Mouse (Mus musculus) liver, embryonic 13.5 days (tissue): Measurements from ENCODE around the gene Plxna3. TPM values are rescaled to one million over a fixed set of nuclear protein-coding genes. Genes with fewer than 3 reads are reported as not detected.
A peak's percentile ranks its signal among the peaks of the same experiment; 100 is the strongest.
"Not testable (repeated sequence)": the region's sequence is repeated elsewhere in the genome, so short reads cannot be mapped to it uniquely, and the experiment has no call there.

Experiments used
- ATAC-seq: fragments of 200-750 bp; cut with Nextera tagmentation; 2 replicates; pipeline ENCODE4 v1.8.0; 2017; ENCODE audit warnings: low read depth, mild to moderate bottlenecking, moderate number of reproducible peaks, moderate library complexity
- DNase-seq: peaks from one replicate; pipeline ENCODE4 v3.0.0; 2022
- H3K27ac ChIP-seq: fragments of 300-500 bp; sonication (generic); 2 replicates; pipeline ENCODE4 v1.5.1; 2015; ENCODE audit warnings: moderate library complexity, mild to moderate bottlenecking, inconsistent platforms
- H3K27me3 ChIP-seq: fragments of 300-500 bp; sonication (generic); 2 replicates; pipeline ENCODE4 v1.6.1; 2015; ENCODE audit warnings: mild to moderate bottlenecking, inconsistent platforms
- H3K36me3 ChIP-seq: fragments of 300-500 bp; sonication (generic); 2 replicates; pipeline ENCODE4 v1.6.1; 2015; ENCODE audit warnings: mild to moderate bottlenecking, inconsistent platforms
- H3K4me1 ChIP-seq: fragments of 300-500 bp; sonication (generic); replicated peaks from 2 replicates; pipeline ENCODE4 v1.6.1; 2015; ENCODE audit warnings: inconsistent platforms
- H3K4me2 ChIP-seq: fragments of 300-500 bp; sonication (generic); 2 replicates; pipeline ENCODE4 v1.6.1; 2015; ENCODE audit warnings: inconsistent platforms, mild to moderate bottlenecking, moderate library complexity
- H3K4me3 ChIP-seq: fragments of 300-500 bp; sonication (generic); replicated peaks from 2 replicates; pipeline ENCODE4 v1.5.1; 2015; ENCODE audit warnings: mild to moderate bottlenecking, inconsistent platforms
- H3K9ac ChIP-seq: fragments of 300-500 bp; sonication (generic); 2 replicates; pipeline ENCODE4 v1.6.1; 2015; ENCODE audit warnings: mild to moderate bottlenecking, inconsistent platforms
- H3K9me3 ChIP-seq: fragments of 300-500 bp; sonication (generic); replicated peaks from 2 replicates; pipeline ENCODE4 v1.6.1; 2016; ENCODE audit warnings: inconsistent platforms
- WGBS: fragments of 180-500 bp; shearing (Covaris S2); methylation state at CpG from one replicate; pipeline ENCODE4 v1.1.7; 2015; ENCODE audit not compliant: insufficient replicate concordance; 5-methylcytosine and 5-hydroxymethylcytosine counted together
- polyA plus RNA-seq: library from polyadenylated mRNA; unstranded; fragments of >200 nt; fragmentation: Nextera tagmentation; extraction: Ambion mirVana; gene quantifications from 2 replicates; pipeline ENCODE4 v1.2.1, GENCODE M21; 2015

Gene Plxna3
- polyA plus RNA-seq, 1 experiment from 2014 or later = 1.2 TPM

DNA sequence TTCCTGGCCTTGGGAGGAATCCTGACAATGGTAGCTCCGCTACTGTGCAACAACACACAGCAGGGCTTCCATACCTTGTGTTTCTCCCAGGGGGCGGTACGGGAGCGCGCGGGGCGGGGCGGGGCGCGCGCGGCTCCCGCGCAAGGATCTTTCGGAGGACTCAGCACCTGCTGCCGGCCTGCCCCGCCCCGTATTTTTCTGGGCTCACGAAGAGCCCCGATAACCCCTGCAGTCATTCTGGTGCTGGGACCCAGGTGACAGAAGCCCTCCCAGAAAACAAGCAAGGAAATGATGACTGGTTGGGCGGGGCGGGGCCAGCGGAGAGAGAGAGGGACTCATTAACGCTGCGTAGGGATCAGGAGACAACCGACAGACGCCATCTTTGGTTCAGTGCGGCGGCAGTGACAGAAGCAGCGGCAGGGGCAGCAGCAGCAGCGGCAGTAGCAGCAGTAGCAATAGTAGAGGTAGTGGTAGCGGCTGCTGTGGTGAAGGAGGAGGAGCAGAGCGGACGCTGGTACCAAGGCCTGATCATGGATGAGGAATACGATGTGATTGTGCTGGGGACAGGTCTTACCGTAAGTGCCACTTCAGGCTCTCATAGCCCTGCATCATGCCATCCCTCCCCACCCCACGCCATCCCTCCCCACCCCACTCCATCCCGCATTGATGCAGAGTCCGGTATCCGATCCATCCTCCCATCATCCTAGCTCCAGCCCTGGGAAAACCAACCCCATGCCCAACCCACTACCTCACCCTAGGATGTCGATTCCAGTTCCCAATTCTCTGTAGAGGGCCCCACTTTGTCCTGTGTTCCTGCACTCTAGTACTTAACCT is 23.8 kb upstream of the Plxna3 start, which contains the start of gene Gdi1:
Gdi1 (plus strand) TSS at position 132 of the 834 bp plus-strand sequence.
- Histone ChIP-seq H3K4me3 (peak within 1 kb of the TSS; percentile 70), H3K36me3 (peaks cover 77% of the 10 kb centered on the region), H3K27ac (peak within 1 kb of the TSS; percentile 89), H3K4me1 (peaks cover 13% of the 10 kb centered on the region), H3K4me2 (peak within 1 kb of the TSS; percentile 76), H3K27me3 (no peaks in the 10 kb centered on the region), H3K9me3 (no peaks in the 10 kb centered on the region), H3K9ac (peak within 1 kb of the TSS; percentile 77)
- ATAC-seq = peak; percentile 84
- WGBS = 8% methylated on average over 41 of the region's 41 CpGs
- DNase-seq = peak; percentile 67

DNA sequence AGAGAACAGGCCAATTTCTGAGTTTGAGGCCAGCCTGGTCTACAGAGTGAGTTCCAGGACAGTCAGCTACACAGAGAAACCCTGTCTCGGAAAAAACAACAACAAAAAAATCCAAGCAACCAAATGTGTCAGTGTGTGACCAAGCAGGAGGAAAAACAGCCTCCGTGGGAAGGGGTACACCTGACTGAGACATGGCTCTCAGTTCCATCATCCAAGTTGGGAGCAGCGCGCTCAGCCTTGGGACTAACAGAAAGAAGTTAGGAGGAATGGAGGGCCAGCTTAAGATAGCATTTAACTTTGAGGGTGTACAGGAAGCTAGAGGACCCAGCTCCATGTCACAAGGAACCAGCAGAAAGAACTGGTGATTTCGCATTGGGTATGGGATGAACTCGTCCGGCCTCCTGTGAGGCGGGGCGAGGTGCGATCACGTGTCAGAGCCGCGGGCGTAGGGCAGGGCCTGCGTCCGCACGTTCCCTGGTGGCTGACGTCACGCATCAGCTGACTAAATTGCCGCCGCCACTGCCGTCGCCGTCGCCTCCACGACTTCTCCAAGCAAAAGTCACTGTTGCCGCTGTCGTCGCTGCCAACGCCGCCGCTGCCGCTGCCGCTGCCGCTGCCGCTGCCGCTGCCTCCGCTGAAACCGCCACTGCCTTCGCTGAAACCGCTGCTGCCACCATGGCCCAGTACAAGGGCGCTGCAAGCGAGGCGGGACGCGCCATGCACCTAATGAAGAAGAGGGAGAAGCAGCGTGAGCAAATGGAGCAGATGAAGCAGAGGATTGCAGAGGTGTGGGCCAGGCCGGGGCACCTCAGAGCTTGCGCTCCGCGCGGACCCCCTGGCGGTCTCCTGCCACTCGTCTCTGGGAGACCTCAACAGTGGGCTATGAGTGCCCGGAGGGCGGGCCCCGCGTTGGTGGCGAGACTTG is 16.1 kb upstream of the Plxna3 start, which contains the start of gene Fam50a:
Fam50a (plus strand) TSS at position 494 of the 925 bp plus-strand sequence.
- 17% methylated on average over 59 of the region's 59 CpGs for WGBS
- Histone ChIP-seq H3K27ac (peak within 1 kb of the TSS; percentile 85), H3K4me2 (peak within 1 kb of the TSS; percentile 86), H3K9ac (peak within 1 kb of the TSS; percentile 81), H3K4me3 (peak within 1 kb of the TSS; percentile 71), H3K27me3 (no peaks in the 10 kb centered on the region), H3K4me1 (peaks cover 28% of the 10 kb centered on the region), H3K9me3 (no peaks in the 10 kb centered on the region), H3K36me3 (peaks cover 42% of the 10 kb centered on the region)
- DNase-seq (peak; percentile 84), ATAC-seq (peak; percentile 95)

DNA sequence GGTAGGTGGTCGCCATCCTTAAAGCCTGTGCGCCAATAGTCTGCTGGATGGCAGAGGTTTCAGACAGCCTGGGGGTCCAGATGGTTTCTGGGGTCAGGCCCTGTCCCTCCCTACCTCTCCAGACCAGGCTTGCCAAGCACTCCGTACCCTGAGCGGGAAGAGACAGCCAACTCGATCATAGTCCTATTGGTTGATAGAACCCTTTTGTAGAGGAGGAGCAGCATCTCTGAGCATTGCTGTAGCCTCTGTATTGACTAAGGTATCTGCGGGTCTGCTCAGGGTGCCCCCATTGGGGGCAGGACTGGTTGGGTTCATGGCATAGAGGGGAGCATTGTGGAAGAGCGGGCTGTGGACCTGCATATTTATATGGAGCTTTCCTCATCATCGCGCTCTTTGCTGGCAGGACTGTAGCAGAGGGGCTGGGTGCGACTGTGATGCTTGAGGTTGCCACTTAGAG is 377 bp downstream of the Plxna3 start:
- Histone ChIP-seq H3K4me1 (peaks cover 27% of the 10 kb centered on the region), H3K27me3 (no peaks in the 10 kb centered on the region), H3K27ac (no peak overlapping the region), H3K9ac (peak overlapping the region; percentile 33; the same call in 1 of the 2 replicates), H3K4me2 (peak overlapping the region; percentile 61), H3K9me3 (no peaks in the 10 kb centered on the region), H3K36me3 (no peaks in the 10 kb centered on the region), H3K4me3 (peak overlapping the region; percentile 48)
- ATAC-seq (peak; percentile 9), DNase-seq (no peak)
- WGBS = 24% methylated on average over 10 of the region's 10 CpGs

DNA sequence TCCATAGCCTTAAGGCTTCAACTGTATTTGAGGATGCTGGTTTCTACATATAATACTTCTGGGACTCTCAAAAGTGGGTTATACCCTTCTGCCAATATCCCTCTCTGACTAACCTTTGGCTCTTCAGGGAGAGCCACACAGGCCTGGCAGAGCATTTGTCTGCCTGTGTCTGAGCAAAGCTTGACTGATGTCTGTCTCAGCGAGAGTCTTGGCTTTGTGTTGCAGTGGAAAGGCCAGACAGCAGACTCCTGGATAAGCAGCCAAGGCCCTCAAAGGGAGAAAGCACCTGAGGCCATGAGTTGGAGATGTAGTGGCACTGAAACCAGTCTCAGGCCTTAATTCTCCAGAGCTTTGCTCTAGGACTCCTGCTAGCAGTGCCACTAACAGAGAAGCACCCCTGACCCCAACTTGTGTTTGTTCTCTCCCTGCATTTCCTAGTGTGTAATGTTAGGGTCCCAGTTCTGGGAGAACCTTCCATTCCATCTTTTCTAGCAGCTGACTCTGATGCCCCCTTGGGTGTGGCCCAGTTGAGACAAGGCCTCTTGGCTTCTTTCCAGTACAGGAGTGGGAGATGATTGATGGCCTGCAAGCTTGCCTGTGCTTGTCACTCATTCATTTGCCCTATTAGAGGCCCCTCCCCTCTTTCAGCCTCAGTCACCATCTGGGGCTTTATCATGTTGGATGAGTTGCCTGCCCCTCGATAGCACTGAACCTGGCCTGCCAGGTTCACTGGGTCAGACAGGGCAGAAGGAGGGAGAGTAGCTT is 1.5 kb downstream of the Plxna3 start:
- DNase-seq (no peak), ATAC-seq (no peak)
- Histone ChIP-seq H3K9me3 (no peaks in the 10 kb centered on the region), H3K4me1 (peaks cover 27% of the 10 kb centered on the region), H3K9ac (no peak overlapping the region), H3K4me3 (no peak overlapping the region), H3K36me3 (no peaks in the 10 kb centered on the region), H3K27ac (no peak overlapping the region), H3K27me3 (no peaks in the 10 kb centered on the region), H3K4me2 (peak overlapping the region; percentile 61; the same call in 1 of the 2 replicates)
- 36% methylated on average over 2 of the region's 2 CpGs for WGBS

DNA sequence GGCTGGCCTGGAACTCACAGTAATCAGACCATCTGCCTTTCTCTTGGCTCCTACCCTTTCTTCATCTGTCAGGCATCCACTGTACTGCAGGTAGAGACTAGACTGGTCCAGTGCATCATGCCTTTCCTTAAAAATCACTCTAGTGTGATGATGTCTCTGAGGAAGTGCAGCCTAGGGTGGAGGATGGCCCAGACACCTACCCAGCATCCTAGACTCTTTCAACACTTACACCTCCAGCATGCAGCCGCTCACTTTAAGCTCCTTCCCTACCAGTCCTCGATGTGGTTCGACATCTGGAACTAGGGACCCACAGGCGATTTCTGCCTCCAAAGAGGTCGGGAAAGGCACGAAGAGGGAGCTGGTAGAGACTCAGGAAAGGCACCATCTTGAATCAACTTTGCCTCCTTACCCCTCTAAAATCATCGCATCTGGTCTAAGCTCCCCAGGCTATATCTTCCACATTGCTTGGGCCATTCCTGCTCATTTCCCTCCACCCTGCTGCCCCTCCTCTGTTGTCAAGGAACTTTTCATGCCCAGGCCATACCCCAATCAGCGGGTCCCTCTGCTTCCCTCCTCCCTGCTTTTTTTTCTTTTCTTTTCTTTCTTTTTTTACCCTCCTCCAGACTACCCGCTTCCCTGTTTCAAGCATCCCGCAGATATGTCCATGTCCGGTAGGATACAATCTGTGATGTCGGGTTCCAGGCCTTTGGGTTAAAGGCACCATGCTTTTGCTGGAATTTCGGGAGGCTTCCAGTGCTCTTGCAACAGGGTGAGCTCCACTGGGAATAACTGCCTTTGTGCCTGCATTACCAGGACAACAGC is 24.0 kb downstream of the Plxna3 start:
- ATAC-seq = peak; percentile 58
- Histone ChIP-seq H3K4me1 (no peaks in the 10 kb centered on the region; the same call in 1 of the 2 replicates), H3K9ac (peak overlapping the region; percentile 72), H3K9me3 (no peaks in the 10 kb centered on the region), H3K36me3 (no peaks in the 10 kb centered on the region), H3K27me3 (no peaks in the 10 kb centered on the region), H3K27ac (0 out of 2 replicates have a peak overlapping the region, but pooled peaks have one; percentile 39), H3K4me2 (peak overlapping the region; percentile 72), H3K4me3 (peak overlapping the region; percentile 62)
- 21% methylated on average over 13 of the region's 13 CpGs for WGBS
- DNase-seq = no peak

DNA sequence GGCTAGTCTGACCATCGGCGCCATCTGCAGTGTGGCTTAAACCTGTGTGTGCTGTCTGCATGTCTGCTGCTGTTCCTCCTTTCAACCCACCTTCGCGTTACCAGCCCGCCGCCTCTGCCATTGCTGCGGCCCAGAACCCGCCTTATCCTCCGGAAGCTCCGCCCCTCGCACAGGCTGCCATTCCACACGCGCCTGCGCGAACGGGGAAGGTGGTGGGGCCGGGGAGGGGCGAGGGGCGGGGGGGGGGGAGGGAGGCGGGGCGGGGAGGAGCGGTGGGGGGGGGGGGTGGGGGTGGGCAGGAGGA is 24.6 kb downstream of the Plxna3 start, which contains the start of gene Lage3:
Lage3 (minus strand) TSS at position 152 of the 304 bp plus-strand sequence.
- Histone ChIP-seq H3K27me3 (no peaks in the 10 kb centered on the region), H3K4me3 (peak within 1 kb of the TSS; percentile 62), H3K4me1 (no peaks in the 10 kb centered on the region; the same call in 1 of the 2 replicates), H3K9ac (peak within 1 kb of the TSS; percentile 72), H3K9me3 (no peaks in the 10 kb centered on the region), H3K4me2 (peak within 1 kb of the TSS; percentile 72), H3K27ac (0 out of 2 replicates have a peak within 1 kb of the TSS, but pooled peaks have one; percentile 39), H3K36me3 (no peaks in the 10 kb centered on the region)
- ATAC-seq (peak; percentile 81), DNase-seq (peak; percentile 67)
- 15% methylated on average over 11 of the region's 22 CpGs for WGBS

DNA sequence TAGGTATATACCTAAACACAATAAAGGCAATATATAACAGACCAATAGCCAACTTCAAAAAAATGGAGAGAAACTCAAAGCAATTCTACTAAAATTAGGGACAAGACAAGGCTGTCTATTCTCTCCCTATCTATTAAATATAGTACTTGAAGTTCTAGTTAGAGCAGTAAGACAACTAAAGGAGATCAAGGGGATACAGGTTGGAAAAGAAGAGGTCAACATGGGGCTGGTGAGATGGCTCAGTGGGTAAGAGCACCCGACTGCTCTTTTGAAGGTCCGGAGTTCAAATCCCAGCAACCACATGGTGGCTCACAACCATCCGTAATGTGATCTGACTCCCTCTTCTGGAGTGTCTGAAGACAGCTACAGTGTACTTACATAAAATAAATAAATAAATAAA is 28.2 kb downstream of the Plxna3 start:
- H3K4me1 ChIP-seq, H3K27ac ChIP-seq, DNase-seq, ATAC-seq, H3K27me3 ChIP-seq, H3K36me3 ChIP-seq, H3K4me3 ChIP-seq, H3K9me3 ChIP-seq, H3K4me2 ChIP-seq, H3K9ac ChIP-seq: not testable (repeated sequence)
- 71% methylated on average over 3 of the region's 3 CpGs for WGBS

DNA sequence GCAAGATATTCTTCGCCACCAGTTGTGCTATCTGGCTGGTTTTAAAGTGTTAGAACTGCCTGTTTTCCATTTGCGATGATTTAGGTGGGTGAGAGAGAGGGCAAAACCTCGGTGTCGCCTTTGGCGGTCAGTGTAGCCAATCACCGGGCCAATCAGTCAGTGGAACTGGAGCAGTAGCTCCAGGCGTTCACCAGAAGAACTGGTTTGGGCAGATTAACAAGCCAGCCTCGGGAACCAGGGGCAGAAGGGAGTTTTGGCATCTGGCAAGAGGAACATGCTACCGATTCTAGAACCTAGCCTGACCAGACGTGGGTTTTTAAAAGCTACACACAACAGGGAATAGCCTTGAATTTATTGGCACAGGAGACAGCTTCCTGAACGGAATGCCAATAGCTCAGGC is 30.3 kb downstream of the Plxna3 start:
- H3K36me3 ChIP-seq = no peaks in the 10 kb centered on the region
- no peaks in the 10 kb centered on the region for H3K27me3 ChIP-seq
- H3K9ac ChIP-seq = no peak overlapping the region
- H3K4me2 ChIP-seq = no peak overlapping the region
- H3K4me3 ChIP-seq = no peak overlapping the region
- H3K27ac ChIP-seq = no peak overlapping the region
- ATAC-seq (no peak), DNase-seq (no peak)
- 52% methylated on average over 11 of the region's 11 CpGs for WGBS
- no peaks in the 10 kb centered on the region for H3K4me1 ChIP-seq
- no peaks in the 10 kb centered on the region for H3K9me3 ChIP-seq

DNA sequence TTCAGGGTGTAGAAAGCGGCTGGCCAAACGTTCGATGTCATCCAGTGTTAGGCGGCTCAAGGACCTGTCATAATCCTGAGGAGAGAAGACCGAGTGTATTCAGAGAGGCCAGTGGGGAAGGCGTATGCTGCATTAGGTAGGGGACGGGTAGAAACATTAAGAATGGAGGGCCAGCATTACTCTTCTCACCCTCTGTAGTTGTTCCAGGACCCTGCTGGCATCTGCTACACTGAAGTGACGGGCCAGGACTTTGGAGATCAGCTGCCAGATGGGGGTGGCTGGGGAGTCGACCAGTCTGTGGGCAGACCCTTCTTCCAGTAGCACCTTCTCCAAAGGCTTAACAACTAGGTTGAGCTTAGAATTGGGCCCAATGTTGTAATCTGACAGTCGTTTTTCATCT is 38.6 kb downstream of the Plxna3 start:
- Histone ChIP-seq H3K27ac (peak overlapping the region; percentile 73), H3K36me3 (peaks cover 12% of the 10 kb centered on the region; the same call in 1 of the 2 replicates), H3K27me3 (no peaks in the 10 kb centered on the region), H3K4me3 (peak overlapping the region; percentile 75), H3K4me2 (peak overlapping the region; percentile 74), H3K9me3 (no peaks in the 10 kb centered on the region), H3K9ac (peak overlapping the region; percentile 85), H3K4me1 (peaks cover 35% of the 10 kb centered on the region)
- ATAC-seq (no peak), DNase-seq (no peak)
- 53% methylated on average over 10 of the region's 10 CpGs for WGBS
